Mouse (Mus musculus) heart, adult 8-10 months (tissue): ENCODE data around the gene Plxnd1. TPM values are rescaled to one million over a fixed set of nuclear protein-coding genes. Genes with fewer than 3 reads are reported as not detected.

Experiments used
- DNase-seq: peaks from one replicate; pipeline ENCODE4 v3.0.0; 2022; ENCODE audit warnings: low spot score
- total RNA-seq, 4 experiments: library from RNA; stranded (reverse); gene quantifications; 2 replicates each; pipeline ENCODE4 v1.2.4; 2022

Gene Plxnd1
- total RNA-seq, 4 experiments from 2014 or later = 43.8 to 75.7 (median 63.5) TPM

DNA sequence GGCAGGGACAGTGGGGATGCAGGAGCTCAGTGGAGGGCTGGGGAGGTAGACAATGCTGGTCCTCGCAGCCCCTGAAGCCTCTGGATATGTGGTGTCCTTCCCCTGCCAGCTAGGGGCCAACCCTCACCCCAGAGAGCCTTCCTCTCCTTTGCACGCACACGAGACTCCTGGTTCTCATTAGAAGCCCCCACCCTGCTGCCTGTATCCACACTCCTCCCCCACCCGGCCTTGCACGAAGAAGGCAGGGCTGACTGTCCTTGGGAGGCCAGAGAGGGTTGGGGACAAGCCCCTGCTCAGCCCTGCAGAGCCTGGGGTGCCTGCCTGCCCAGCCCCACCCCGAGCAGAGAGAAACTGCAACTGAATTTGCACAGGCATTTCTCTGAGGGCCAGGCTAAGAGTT is 37.1 kb downstream of the Plxnd1 start:
- no peak for DNase-seq

DNA sequence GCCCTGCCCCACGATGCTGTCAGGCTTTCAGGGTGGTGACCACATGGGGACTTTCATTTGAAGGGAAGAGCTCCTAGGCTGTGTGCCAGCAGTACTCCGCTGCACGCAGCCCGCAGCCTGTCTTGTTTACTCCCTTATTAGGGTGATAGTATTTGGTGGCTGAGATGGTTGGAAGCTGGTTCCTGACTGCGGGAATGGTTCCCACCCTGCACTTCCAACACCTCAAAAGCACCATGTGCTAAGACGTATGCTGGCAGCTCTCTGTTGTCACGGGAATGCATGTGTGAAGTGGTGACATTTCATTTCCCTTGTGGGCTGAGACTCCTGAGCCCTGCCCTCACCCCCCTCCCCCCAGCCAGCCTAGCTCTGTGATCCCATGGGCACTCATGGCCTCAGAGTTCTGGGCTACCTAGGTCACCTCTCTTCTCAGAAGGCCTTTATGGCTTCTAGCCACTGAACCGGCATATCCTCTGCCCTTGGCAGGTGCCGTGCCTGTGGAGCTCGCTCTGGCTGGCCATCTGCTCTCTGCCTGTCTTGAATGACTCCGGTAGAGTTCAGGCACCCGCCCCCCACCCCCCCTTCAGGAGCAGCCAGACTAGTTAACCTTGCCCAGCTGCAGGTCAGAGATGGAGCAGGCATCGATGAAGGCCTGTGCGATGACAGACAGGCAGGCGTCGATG is 37.7 kb downstream of the Plxnd1 start:
- no peak for DNase-seq

DNA sequence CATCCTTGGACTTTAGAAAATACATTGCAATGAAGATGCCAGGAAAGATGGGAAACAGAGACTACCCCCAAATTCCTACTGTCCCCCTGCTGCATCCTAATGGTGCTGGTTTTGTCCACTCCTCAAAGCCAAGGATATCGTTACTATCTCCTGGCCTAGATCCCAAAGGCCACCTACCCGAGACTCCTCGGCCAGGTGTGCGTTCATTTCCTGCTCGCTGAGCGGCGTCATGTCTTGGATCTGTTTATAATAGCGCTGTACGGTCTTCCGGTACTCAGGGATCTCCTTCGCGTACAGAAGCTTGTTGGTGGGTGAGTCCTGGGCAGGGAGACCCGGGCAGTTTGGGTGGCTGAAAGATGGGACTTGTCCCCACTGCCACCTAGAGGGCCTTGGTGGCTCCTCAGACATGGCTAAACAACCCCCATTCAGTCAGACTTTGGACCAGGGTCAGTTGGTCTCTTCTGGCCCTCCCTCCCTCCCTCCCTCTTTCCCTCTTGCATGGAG is 38.3 kb downstream of the Plxnd1 start:
- no peak for DNase-seq

DNA sequence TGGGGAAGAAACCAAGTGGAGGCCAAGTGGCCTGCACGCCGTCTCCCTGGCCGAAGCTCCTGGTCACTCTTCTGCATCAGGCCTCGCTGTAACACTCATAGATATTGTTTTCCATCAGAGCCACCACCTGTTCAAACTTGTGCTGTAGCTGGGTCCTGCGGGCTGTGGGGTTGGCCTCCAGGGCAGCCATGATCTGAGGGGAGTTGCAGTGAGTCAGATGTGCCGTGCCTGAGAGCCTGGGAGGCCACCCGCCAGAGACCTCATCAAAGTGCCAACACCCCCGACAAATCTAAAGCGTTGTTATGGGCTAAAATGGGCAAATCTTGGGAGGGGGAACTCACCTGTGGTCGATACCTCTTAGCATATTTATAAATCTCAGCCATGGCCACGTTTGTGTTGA is 39.1 kb downstream of the Plxnd1 start:
- DNase-seq = no peak

DNA sequence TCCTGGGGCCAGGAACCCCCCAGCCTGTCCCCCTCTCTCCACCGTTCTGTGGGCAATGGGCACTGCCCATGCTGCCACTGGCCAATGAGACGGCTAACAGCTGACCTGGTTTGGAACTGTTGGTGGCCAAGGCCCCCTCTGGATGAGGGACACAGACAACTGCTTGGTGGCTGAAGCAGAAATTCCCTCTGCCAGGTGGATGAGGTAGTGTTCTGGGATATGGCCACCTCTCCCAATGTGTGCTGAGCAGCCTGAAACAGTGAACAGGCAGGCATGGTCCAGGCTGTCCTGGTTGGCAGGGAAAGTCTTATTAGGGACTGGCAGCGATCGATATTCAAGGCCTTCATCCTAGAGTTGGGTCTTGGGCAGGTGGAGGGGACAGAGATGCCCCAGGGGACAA is 39.6 kb downstream of the Plxnd1 start:
- no peak for DNase-seq

DNA sequence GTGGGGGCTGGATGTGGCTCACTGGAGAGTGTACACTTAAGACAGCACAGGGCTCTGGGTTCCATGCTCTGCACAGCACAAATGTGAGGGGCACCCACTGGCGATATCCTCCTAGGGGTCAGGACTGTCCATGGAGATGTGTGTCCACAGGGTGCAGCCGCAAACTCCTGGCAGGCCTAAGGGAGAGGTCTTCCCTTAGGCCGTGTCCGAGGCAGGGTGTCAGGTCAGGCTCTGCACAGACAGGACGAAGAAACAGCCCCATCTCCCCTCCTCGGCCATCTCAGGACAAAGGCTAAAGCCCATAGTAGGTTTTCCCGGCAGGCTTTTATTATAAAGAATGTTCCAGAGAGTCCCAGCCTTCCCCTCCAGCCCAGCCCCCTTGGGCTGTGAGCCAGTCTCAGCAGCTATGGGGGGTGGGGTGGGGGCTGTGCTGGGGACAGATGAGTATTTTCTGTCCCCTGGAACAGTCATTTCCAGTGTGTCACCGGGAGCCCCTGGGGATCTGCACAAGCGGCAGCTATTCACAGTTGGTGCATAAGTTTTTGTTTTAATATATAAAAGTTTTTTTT is 40.2 kb downstream of the Plxnd1 start:
- DNase-seq = no peak

DNA sequence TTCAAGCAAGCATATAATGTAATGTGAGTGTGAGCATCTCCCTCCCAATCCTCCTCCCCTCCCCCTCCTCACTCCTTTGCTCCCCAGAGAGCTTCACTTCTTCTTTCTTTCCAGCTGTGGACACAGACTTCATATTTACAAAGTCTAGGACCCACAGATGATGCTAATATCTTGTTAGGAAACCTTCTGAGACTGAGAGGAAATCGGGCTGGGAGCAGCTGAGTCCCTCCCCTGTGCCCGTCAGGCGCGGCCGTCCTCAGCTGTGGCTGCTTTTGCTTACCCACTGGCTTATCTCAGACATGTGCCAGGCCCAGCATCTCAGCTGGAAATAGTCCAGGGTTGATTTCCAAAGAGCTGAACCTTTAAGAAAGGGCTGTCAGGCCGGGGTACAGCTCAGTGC is 48.4 kb downstream of the Plxnd1 start:
- no peak for DNase-seq

DNA sequence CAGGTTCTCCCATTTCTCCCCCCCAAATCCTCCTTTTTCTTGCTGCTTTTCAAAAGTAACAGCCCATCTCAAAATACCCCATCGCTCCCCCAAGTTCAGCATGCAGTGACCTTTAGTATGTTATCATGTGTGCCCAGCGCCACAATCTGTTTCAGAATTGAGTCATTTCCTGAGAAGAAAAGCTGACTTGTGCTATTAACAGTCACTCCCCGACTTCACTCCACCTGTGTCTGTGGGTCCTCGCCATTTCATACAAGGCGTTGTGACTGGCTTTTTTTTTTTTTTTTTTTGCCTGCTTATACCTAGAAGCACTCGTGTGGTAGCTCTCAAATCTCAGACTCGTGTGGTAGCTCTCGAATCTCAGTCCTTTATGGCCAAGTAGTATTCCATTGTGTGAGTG is 49.2 kb downstream of the Plxnd1 start:
- no peak for DNase-seq

DNA sequence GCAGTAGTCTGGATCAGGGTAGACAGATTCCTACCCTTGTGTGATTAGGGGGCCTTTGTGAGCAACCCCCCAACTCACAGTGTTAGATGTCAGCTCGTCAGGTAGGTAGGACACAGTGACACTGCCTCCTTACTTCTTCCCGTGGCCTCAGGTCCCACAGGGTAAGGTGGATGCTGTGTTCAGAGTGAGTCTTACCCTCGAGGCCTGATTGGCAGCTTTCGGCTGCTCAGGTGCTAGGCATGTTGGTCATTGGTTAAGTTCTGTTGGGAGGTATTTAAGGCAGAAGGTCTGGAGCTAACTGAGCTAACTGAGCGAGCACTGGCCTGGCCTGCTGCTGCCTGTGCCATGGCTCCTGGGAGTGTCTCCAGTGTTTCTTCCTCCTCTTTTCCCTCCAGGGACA is 50.2 kb downstream of the Plxnd1 start, which contains the start of gene H1foo:
Gene H1foo (plus strand): TSS at position 301 of the 400 bp plus-strand sequence.
- DNase-seq = no peak

DNA sequence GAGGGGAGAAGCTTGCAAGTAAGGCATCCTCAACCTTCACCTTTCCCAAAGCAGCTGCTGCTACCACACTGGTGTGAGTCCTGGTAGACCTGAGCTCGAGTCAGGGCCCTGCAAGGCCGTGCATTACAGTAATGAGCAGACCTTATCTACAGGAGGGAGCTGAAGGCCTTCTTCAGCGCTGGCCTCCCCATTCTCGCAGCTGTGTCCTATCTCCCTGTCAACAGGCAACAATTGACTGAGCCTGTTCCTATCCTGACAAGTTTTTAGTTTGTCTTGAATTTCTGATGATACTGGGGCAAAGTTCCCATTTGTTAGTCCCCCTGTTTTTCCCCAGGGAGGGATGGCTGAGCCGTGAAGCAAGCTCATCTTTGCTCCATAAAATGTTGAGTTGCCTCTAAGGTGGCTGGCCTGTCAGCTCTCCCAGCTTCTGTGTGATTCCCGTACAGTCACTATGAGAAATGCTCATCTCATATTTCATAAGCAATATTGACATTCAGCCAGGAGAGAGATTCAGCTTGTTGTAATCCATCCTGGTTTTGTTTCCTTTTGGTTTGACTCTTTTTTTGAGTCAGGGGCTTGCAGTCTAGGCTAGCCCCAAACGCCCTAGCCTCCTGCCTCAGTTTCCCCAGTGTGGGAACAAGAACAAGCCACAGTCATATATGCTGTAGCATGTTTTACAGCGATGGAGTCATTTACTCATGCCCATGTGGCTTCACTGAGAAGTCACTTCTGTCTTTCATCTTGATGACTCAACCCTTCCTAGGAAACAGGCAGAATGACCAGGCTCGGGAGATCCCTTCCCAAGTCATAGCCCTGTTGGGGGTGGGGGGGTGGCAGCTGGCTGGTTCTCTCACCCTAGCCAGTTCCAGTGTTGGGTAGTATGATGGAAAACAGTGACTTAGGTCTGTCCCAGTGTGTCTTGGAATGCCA is 51.0 kb downstream of the Plxnd1 start:
- no peak for DNase-seq

DNA sequence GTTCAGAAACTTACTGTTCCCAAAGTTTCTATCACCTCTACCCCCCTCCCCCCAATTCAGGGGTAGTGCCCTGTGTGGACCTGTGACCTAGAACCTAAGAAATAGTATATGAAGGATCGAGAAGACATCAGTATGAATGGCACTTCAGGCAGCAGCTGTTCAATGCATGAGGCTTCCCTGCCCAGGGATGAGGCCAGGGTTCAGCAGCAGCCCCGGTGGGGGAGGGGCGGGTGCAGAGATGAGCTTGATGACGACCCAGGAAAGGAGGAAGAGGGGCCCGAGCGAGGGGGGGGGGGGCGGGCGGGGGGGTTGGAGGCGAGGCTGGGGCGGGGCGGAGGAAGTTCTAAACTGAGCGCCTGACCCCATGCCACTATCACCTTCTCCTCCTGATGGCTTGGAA is 53.7 kb downstream of the Plxnd1 start:
- no peak for DNase-seq

DNA sequence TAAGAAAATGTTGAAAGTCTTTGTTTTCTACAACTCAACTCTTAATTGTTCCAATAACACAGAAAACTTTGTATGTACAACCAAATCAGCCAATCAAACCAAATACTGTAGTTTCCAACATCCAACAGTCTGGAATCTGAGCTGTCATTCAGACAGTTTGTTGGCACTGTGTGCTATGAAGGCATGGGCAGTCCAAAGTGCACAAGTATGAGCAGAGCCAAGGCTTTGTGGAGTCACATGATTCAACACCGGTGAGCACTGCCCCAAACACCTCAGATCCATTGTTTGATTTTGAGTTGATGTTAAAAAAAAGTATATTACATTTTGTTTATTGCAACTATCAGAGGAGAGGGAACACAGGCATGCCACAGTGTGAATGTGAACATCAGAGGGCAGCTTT is 54.2 kb downstream of the Plxnd1 start:
- DNase-seq = no peak

DNA sequence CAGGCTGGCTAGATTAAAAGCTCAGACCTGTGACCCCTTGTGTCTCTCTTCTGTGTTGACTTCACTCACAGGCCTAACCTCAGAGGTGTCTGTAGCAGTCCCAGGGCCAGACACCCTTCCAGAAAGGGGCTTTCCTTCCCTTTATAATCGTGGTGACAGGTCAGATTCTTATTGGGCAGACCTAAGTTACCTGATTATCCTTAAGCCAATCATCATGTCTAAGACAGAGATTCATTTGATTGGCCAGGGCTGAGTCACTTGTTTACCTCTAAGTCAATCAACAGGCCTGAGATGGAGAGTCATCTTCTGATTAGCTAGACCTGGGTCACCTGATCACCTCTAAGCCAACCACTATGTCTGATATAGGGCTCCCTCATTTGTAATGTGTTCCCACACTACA is 56.0 kb downstream of the Plxnd1 start:
- DNase-seq = no peak

DNA sequence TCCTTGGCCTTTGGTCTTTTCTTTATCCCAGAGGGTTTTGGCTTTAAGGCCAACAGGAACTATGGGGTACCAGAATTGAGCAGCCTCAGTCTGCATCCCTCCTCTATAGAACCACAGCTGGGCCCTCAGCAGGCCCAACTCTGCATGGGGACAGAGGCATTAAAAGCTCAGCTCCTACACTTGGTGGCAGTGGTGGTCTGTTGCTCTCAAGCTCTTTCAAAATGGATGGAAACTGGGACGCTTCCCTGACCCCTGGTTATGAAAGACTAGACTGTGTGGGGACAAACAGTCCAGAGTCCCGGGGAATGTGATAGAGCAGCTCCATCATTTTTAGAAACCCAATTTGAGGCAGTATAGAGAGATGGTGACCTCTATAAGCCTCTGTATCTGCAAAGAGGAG is 56.8 kb downstream of the Plxnd1 start:
- no peak for DNase-seq

DNA sequence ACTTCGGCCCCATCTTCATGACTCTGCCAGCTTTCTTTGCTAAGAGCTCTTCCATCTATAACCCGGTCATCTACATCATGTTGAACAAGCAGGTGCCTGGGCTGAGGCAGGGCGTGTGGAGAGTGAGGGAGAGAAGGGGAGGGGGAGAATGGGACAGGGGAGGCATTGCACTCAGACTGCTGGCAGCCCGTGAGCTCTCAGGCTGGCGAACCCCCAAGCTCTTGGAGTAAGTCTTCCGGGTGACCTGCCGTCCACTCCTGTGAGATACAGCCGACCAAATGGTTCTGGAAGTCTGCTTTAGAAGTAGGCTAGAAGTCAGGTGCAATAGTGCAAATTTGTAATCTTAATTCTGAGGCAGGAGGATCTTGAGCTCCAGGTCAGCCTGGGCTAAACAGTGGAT is 59.3 kb downstream of the Plxnd1 start:
- DNase-seq = no peak

DNA sequence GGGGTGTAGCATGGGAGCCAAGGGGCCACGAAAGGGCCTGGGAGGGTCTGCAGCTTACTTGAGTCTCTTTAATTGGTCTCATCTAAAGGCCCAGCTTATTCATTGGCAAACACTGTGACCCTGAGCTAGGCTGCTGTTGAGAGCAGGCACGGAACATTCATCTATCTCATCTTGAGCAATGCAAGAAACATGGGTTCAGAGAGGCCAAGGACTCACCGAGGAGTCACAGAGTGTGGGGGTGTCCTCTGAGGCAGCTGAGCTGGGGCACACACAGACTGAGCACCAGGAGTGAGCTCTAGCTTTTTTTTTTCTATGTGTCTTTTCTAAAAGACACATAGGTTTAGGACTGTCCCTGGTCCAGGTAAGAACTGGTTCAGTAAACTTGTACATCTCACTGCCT is 62.4 kb downstream of the Plxnd1 start:
- no peak for DNase-seq

DNA sequence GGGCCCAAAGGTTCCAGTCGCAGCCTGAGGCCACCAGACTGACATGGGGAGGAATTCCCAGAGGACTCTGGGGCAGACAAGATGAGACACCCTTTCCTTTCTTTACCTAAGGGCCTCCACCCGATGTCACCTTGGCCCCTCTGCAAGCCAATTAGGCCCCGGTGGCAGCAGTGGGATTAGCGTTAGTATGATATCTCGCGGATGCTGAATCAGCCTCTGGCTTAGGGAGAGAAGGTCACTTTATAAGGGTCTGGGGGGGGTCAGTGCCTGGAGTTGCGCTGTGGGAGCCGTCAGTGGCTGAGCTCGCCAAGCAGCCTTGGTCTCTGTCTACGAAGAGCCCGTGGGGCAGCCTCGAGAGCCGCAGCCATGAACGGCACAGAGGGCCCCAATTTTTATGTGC is 63.2 kb downstream of the Plxnd1 start, which contains the start of gene Rho:
Gene Rho (plus strand): TSS at position 110 of the 400 bp plus-strand sequence.
- no peak for DNase-seq

DNA sequence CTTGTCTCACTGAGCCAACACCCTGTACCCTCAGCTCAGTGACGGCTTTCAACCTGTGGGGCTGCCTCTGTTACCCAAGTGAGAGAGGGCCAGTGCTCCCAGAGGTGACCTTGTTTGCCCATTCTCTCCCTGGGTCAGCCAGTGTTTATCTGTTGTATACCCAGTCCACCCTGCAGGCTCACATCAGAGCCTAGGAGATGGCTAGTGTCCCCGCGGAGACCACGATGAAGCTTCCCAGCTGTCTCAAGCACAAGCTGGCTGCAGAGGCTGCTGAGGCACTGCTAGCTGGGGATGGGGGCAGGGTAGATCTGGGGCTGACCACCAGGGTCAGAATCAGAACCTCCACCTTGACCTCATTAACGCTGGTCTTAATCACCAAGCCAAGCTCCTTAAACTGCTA is 64.8 kb downstream of the Plxnd1 start:
- DNase-seq = no peak

DNA sequence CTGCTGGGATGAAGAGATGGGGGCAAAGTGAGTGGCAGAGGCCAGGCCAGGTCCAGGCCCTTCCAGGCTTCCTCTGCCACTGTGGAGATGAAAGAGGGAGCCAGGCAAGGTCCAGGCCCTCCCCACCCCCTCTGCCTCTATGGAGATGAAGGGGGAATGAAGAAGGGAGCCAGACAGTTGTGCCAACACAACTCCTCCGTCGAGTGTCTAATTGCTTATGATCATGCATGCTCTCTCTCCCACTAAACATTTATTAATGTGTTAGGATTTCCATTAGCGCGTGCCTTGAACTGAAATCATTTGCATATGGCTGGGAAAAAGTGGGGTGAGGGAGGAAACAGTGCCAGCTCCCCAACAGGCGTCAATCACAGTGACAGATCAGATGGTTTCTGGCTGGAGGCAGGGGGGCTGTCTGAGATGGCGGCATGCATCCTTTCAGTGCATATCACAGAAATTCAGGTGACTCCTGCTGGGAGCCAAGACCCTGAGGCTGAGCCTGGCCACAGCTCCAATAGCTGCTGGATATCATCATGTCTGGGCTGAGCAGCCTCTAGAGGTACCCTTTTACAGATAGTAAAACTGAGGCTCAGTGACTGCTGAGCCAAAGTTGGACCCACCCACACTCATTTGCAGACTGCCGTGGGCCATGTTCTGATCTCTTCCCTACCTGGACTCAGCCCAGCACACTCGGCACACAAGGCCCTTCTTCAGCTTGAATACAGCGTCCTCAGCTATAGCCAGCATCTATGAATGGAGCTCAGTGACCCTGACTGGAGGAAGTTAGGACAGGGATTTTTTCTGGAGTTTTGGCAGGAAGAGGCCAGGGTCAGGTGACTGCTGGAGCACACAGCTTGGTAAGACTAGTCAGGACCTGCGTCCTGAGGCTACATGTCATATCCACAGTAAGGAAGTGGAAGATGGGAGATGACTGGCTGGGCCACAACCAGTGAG is 67.2 kb downstream of the Plxnd1 start:
- no peak for DNase-seq

DNA sequence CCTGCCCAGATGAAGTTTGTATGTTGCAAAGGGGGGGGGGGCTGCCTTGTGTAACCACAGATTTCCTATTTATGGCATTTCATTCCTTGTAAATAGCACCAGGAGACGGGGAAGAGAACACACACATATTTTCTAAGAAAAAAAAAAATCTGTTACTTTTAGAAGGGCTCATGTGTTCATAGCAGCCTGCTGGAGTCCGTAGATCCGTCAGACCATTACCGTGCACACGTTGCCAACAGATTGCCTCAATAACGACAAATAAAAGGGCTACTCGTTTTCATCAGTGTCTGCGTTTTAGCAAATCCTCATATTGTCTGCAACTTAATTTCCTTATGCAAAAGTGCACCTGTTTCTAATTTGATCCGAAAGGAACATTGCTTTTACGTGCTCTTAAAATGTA is 68.4 kb downstream of the Plxnd1 start:
- DNase-seq = no peak

DNA sequence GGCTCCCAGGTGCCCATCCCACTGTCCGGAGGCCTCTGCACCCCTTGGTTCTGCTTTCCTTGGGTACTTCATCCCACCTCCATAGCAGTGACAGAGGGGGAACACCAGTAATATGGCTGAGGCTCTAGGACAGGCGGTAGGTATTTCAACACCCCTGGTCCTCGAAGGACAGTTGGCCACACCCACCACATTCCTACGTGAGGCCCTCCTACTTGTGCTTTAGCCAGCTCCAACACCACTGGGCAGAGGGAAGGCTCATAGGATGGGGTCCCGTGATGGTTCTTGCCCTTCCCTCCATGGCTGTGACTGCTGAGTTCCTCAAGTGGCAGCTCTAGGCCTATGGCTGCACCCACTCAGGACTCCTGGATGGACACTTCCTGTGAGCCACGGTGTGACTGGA is 70.0 kb downstream of the Plxnd1 start:
- no peak for DNase-seq
